Mouse (Mus musculus) telencephalon, adult 2 months (tissue): ENCODE results near the gene Setmar.

Experiments
- DNase-seq: peaks from one replicate; pipeline ENCODE4 v3.0.0-alpha.2; 2011; ENCODE audit warnings: low read depth, low spot score

Gene Setmar

DNA sequence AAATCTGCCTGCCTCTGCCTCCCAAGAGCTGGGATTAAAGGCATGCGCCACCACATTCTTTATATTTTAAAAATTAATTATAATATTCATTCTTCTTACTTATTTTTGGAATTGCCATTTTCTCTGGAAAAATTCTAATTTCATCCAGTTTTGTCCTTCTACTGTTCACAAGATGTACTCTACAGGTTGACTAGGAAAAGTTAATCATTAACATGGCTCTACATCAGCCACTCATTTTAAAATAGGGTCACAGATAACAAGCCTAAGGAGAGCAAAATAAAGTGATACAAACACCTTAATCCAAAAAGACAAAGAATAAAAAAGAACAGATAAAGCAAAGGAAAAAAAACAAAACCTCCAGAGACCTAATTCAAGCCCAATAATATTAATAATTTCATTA is 50.1 kb downstream of the Setmar start:
- DNase-seq: no peak

DNA sequence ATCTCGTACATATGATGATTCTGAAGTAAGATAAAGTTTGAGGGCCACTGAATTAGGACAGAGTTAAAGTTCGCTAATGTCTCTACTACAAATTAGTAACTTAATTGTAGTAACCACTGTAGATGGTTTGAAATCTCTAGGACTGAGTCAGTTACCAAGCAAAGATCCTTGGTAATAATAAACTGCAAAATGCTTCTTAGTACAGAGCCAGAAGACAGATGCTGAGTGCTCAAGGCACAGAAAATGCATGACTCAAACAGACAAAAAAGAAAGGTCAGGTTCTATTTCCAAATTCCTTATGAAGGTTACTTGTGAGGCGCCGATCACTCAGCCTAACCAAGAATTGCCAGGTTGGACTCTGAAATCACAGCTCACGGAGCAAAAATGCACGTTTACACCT is 53.0 kb downstream of the Setmar start:
- DNase-seq: no peak

DNA sequence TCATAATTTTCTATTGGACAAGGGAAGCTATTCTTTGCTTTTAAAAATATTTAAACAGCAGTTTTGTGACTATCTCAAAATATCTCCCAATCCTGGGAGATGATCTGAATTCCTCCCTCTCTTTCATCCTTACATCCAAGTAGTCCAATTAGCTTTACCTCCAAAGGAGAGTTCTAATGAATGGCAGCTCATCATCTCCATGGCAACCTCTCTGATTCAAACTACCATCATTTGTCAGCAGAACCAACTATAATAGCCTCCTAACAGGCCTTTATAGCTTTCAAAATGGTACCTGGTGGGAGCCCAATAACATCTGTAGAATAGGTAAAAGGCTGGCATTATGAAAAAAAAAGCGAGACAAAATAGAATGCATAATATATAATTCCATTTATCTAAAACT is 60.6 kb downstream of the Setmar start:
- no peak for DNase-seq

DNA sequence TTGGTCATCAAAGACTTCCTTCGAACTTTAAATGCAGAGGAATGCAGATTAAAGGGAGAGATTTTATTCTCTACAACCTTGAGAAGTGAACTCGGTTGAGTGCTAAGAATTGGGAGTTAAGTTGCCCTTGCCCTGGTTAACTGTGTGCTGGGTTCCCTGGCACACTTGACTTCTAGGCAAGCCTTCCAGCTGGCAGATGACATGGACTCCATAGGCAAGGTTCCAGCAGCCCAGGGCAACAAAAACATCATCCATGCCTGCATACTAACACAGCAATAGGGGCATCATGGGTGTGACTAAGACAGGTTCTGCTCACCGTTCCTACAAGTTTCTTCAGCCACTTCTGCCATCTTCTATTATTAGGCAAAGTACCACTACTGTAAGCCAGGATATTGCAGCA is 61.8 kb downstream of the Setmar start:
- no peak for DNase-seq
